Mouse (Mus musculus) small intestine, adult 2 months (tissue): ENCODE data around the gene Nprl2.

ENCODE experiments used
- CTCF ChIP-seq: fragments of 200-500 bp; IDR thresholded peaks from 2 replicates; pipeline ENCODE4 v1.5.1; 2012; ENCODE audit warnings: low read depth, mild to moderate bottlenecking, control low read depth, inconsistent platforms, low read length, moderate library complexity, mixed read lengths; ENCODE audit not compliant: insufficient replicate concordance, insufficient read length; ENCODE audit errors: extremely low read depth
- POLR2A ChIP-seq: fragments of 200-500 bp; IDR thresholded peaks from 2 replicates; pipeline ENCODE4 v1.6.1; 2012; ENCODE audit warnings: low read depth, mild to moderate bottlenecking, control low read depth, inconsistent platforms, low read length, moderate library complexity

DNA sequence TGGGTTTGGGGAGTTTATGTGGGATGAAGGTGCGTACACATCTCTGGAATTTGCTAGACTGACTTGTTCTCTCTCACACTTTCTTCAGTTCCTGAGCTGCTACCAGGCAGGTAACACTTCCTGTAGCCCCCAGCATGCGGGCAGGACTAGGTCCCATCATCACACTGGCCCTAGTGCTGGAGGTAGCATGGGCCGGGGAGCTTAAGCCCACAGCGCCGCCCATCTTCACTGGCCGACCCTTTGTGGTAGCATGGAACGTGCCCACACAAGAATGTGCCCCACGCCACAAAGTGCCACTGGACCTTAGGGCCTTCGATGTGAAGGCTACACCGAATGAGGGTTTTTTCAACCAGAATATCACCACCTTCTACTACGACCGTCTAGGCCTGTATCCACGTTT is 28.0 kb downstream of the Nprl2 start:
- no peak for TF ChIP-seq CTCF
- no peak for TF ChIP-seq POLR2A
